Mouse (Mus musculus): ENCODE results near the gene 1810049J17Rik.

- TF ChIP-seq CTCF (IDR thresholded peaks at IDR 0.05), result no peak
- no peak for TF ChIP-seq EP300 (IDR thresholded peaks at IDR 0.05)
Observed at GRCm38 (mm10) chr15:12355907-12356306, 34.2 kb upstream of the 1810049J17Rik start.

Data from lung, postnatal 0 days (tissue).